Mouse (Mus musculus) ovary, adult 10 weeks (tissue): ENCODE results near the gene Rnf222. TPM values are rescaled to one million over a fixed set of nuclear protein-coding genes. Genes with fewer than 3 reads are reported as not detected.

Experiments used
- polyA plus RNA-seq: library from polyadenylated mRNA; stranded (reverse); fragments of 350-450 nt; fragmentation: Illumina TruSeq; extraction: RNeasy Lipid Tissue Mini Kit (QIAGEN cat#74804); gene quantifications from one replicate; pipeline ENCODE4 v1.2.3, GENCODE M21; 2014

Rnf222 gene
- not detected for polyA plus RNA-seq

DNA sequence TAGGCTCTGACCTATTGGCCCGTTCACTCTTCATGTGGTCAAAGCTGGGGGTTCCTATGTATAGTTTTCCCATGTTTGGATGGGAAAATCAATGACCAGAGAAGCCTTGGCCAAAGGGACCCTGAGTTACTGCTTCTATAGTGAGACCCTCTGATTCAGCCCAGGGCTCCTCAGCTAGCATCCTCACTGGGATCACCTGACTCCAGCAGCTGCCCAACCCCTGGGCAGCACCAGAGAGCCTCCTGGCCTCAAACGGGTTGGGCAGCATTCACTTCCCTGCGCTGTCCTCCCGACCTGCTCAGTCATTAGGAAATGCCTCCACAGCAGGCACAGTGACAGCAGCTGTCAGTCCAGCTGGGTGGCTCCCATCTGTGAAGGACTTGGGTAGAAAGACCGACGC is at the start of gene Rnf222:
Gene Rnf222, plus strand, starts transcription at position 301 of the 400 bp plus-strand sequence.

DNA sequence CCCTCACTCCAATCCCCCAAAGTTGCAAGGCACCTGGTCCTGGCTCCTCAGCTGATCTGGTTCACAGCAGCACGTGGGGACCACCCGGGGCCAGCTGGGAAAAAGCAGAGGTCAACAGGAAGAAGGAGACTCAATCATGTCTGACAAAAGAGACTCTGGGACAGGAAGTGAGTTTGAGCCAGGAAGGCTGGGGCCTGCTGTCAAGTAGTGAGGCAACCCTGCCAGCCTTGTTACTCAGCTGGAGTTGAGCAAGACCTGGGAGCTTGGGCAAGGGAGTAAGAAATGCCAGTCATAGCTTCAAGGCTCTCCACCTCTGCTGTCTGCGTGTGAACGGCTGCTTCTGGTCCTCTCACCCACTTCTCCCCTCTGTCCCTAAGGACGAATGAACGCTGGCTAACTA is 16.6 kb upstream of the Rnf222 start, which contains the start of gene Ndel1:
Gene Ndel1, minus strand, starts transcription at position 111 of the 400 bp plus-strand sequence.

DNA sequence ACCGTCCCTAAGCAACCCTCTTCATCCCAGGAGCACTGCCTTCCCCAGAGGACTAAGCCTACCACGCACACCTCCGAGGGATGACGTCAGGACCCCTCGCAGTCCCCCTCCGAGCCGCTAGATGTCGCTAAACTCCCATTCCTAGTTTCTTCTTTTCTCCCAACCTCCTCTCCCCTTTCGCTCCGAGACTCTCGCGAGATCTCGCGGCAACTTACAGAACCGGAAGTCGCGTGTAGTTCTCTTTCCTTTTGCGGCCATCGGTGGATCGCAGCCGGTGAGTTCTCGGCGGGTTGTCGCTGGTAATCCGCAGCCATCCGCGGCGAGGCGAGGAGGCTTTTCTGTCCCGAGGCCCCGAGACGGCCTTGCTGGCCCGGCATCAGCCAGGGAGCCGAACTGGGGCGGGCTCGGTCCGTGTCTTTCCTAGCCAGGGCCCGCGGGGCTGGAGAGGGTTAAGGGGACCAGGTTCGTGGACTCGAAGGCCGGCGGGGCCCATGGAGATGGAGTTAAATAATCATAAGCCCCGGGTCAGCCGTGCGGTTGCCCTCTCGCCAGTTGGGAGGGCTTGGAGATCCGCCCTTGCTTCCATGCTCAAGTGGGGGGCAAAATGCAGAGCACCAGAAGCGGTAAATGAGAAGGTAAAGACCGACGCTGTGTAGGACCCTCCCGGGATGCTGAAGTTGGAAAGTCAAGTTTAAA is 13.1 kb downstream of the Rnf222 start, which contains the start of gene Rpl26:
Gene Rpl26, plus strand, starts transcription at position 233 of the 696 bp plus-strand sequence.

DNA sequence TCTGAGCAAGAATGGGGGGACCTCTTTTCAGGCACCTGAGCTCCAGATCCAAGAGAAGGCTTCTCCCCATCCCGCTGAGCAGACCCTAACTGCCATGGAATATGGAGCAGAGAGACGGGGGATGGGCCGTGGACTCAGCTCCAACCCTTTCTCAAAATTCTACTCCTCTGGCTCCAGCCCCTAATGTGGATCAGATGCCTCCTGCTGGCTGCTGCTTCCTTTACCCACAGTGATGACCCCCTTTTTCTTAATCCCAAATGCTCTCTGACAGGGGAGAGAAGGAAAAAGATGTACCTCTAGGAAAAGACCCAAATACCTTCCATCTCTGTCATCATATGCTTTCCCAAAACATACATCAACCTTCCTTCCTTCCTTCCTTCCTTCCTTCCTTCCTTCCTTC is 38.6 kb downstream of the Rnf222 start, which contains the start of gene Odf4:
Gene Odf4, minus strand, starts transcription at position 101 of the 400 bp plus-strand sequence.

Other genes starting within 250 kb of the Rnf222 start
- gene Myh10, start 197.0 kb upstream of the Rnf222 start, polyA plus RNA-seq: 120 TPM
- gene Ndel1, start 16.7 kb upstream of the Rnf222 start, polyA plus RNA-seq: 156 TPM
- 218 TPM for gene Rpl26, start 13.0 kb downstream of the Rnf222 start, polyA plus RNA-seq
- gene Odf4, start 38.5 kb downstream of the Rnf222 start, polyA plus RNA-seq: not detected
- gene Arhgef15, start 68.9 kb downstream of the Rnf222 start, polyA plus RNA-seq: 2.1 TPM
- 60.6 TPM for gene Slc25a35, start 79.6 kb downstream of the Rnf222 start, polyA plus RNA-seq
- 5.8 TPM for gene Rangrf, start 86.6 kb downstream of the Rnf222 start, polyA plus RNA-seq
- gene Pfas, start 119.9 kb downstream of the Rnf222 start, polyA plus RNA-seq: 12.1 TPM
- gene Ctc1, start 127.4 kb downstream of the Rnf222 start, polyA plus RNA-seq: 12.8 TPM
- 9.7 TPM for gene Aurkb, start 157.1 kb downstream of the Rnf222 start, polyA plus RNA-seq
- 3.1 TPM for gene Borcs6, start 171.2 kb downstream of the Rnf222 start, polyA plus RNA-seq
- gene Tmem107, start 182.3 kb downstream of the Rnf222 start, polyA plus RNA-seq: 6.7 TPM
- 63.5 TPM for gene Vamp2, start 199.9 kb downstream of the Rnf222 start, polyA plus RNA-seq
- gene Per1, start 206.7 kb downstream of the Rnf222 start, polyA plus RNA-seq: 0.29 TPM
- gene Hes7, start 231.9 kb downstream of the Rnf222 start, polyA plus RNA-seq: not detected
- not detected for gene 9130213A22Rik, start 234.0 kb downstream of the Rnf222 start, polyA plus RNA-seq
- gene Aloxe3, start 237.3 kb downstream of the Rnf222 start, polyA plus RNA-seq: not detected